Mouse (Mus musculus) forebrain, embryonic 16.5 days (tissue): Measurements from ENCODE around the gene Actl11. TPM values are rescaled to one million over a fixed set of nuclear protein-coding genes. Genes with fewer than 3 reads are reported as not detected.

Experiments
- ATAC-seq: fragments of 200-750 bp; cut with Nextera tagmentation; 2 replicates; pipeline ENCODE4 v1.8.0; 2017; ENCODE audit warnings: mild to moderate bottlenecking, moderate library complexity
- H3K27ac ChIP-seq: fragments of 300-500 bp; sonication (generic); 2 replicates; pipeline ENCODE4 v1.5.1; 2014; ENCODE audit warnings: low read length, control low read depth
- H3K27me3 ChIP-seq: fragments of 300-500 bp; sonication (generic); replicated peaks from 2 replicates; pipeline ENCODE4 v1.6.1; 2014; ENCODE audit warnings: low read length; ENCODE audit not compliant: control insufficient read depth, insufficient read depth
- H3K36me3 ChIP-seq: fragments of 300-500 bp; sonication (generic); 2 replicates; pipeline ENCODE4 v1.6.1; 2014; ENCODE audit not compliant: control insufficient read depth, insufficient read depth
- H3K4me1 ChIP-seq: fragments of 300-500 bp; sonication (generic); replicated peaks from 2 replicates; pipeline ENCODE4 v1.6.1; 2014; ENCODE audit warnings: low read length; ENCODE audit not compliant: control insufficient read depth, insufficient read depth
- H3K4me2 ChIP-seq: fragments of 300-500 bp; sonication (generic); 2 replicates; pipeline ENCODE4 v1.6.1; 2014; ENCODE audit warnings: mild to moderate bottlenecking, low read length, control low read depth
- H3K4me3 ChIP-seq: fragments of 300-500 bp; sonication (generic); replicated peaks from 2 replicates; pipeline ENCODE4 v1.5.1; 2014; ENCODE audit warnings: mild to moderate bottlenecking, low read length, control low read depth
- H3K9ac ChIP-seq: fragments of 300-500 bp; sonication (generic); replicated peaks from 2 replicates; pipeline ENCODE4 v1.6.1; 2014; ENCODE audit warnings: low read depth, low read length, control low read depth
- H3K9me3 ChIP-seq: fragments of 300-500 bp; sonication (generic); 2 replicates; pipeline ENCODE4 v1.6.1; 2016; ENCODE audit warnings: low read length; ENCODE audit not compliant: control insufficient read depth
- WGBS: fragments of 180-500 bp; shearing (Covaris S2); extraction: QIAGEN DNeasy Blood & Tissue Kit; methylation state at CpG from one replicate; pipeline ENCODE4 v1.1.7; 2014; 5-methylcytosine and 5-hydroxymethylcytosine counted together
- polyA plus RNA-seq: library from polyadenylated mRNA; unstranded; fragments of >200 nt; fragmentation: Nextera tagmentation; extraction: Ambion mirVana; gene quantifications from 2 replicates; pipeline ENCODE4 v1.2.1, GENCODE M21; 2015

The Actl11 gene
- polyA plus RNA-seq, 1 experiment from 2014 or later = not detected

DNA sequence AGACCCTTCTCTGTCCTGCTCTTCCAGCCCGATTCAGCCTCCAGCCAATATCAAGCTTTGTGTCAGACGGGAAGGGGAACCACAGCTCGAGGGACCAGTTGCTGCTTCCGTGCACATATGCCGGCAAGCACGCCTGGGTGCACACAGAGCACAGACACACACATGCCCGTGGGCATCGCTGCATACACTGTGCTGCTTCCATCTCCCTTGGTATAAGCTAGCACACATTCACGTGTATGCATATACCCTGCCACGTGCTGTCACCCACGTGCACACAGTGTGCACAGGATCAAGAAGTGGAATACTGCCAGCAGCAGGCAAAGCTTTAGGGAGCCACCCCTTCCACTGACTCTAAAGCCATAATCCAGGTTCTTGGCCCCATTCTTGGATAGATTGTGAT lies 5.9 kb downstream of the Actl11 start:
- H3K27ac ChIP-seq = no peak overlapping the region
- H3K27me3 ChIP-seq = no peaks in the 10 kb centered on the region; the same call in 1 of the 2 replicates
- no peak overlapping the region for H3K9ac ChIP-seq
- peaks cover 22% of the 10 kb centered on the region for H3K4me1 ChIP-seq
- H3K9me3 ChIP-seq = no peaks in the 10 kb centered on the region
- ATAC-seq = no peak
- H3K4me3 ChIP-seq = no peak overlapping the region
- H3K4me2 ChIP-seq = no peak overlapping the region
- H3K36me3 ChIP-seq = no peaks in the 10 kb centered on the region
- WGBS = 83% methylated on average over 11 of the region's 11 CpGs

DNA sequence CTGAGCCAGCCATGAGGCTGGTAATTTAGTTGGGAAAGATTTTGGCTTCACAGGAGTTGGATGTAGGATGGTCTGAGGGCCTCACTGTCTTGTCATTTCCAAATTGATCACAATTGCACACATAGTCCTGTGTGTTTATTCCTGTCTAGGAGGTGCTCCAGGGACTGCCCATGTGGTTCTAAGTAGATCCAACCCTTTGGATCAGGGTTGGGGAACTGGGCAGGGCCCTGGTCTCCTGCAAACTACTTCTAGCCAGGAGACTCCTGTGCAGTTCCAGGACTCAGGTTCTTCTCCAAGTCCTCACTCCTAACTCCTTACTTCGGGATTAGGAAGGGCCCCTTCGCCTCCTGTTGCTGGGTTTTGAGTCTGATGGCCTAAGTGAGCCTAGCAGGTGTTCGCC lies 7.1 kb downstream of the Actl11 start, which contains the start of gene Camkv:
TSS of gene Camkv (plus strand) at position 301 of the 400 bp plus-strand sequence.
- Histone ChIP-seq H3K9ac (peak within 1 kb of the TSS; percentile 69), H3K27ac (0 out of 2 replicates have a peak within 1 kb of the TSS, but pooled peaks have one; percentile 20)

DNA sequence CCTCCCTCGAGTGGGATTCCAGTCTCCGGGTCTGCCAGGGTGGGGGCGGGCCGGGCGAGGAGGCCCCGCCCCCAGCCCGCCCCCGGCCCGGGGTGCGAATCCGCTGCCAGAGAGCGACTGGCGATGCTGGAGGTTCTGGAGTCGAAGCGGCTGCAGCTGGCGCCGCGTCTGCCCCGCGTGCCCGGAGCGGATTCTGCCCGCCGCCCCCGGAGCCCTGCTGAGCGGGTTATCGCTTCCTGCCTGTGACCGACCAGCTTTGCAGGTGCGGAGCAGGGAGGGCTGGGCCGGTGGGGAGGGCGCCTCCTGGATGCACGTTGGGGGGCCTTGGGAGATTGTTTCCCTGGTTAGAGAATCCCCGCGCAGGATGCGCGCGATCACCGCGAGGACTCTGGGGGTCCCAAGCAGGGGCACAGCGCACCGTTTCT lies 7.5 kb downstream of the Actl11 start:
- Histone ChIP-seq H3K4me3 (peak overlapping the region; percentile 64), H3K27ac (0 out of 2 replicates have a peak overlapping the region, but pooled peaks have one; percentile 20), H3K9ac (peak overlapping the region; percentile 69), H3K4me1 (peaks cover 22% of the 10 kb centered on the region), H3K4me2 (peak overlapping the region; percentile 86), H3K27me3 (no peaks in the 10 kb centered on the region; the same call in 1 of the 2 replicates), H3K36me3 (no peaks in the 10 kb centered on the region), H3K9me3 (no peaks in the 10 kb centered on the region)
- peak; percentile 44 for ATAC-seq
- under 1% methylated on average over 41 of the region's 41 CpGs for WGBS

More for the DNA sequence above, 7.1 kb downstream of the Actl11 start, which contains the start of gene Camkv:
- Histone ChIP-seq H3K4me3 (peak within 1 kb of the TSS; percentile 64), H3K4me2 (peak within 1 kb of the TSS; percentile 86), H3K4me1 (peaks cover 22% of the 10 kb centered on the region), H3K27me3 (no peaks in the 10 kb centered on the region; the same call in 1 of the 2 replicates), H3K9me3 (no peaks in the 10 kb centered on the region), H3K36me3 (no peaks in the 10 kb centered on the region)
- WGBS = 12% methylated on average over 3 of the region's 3 CpGs
- 0 out of 2 replicates have a peak, but pooled peaks have one; percentile 3 for ATAC-seq

DNA sequence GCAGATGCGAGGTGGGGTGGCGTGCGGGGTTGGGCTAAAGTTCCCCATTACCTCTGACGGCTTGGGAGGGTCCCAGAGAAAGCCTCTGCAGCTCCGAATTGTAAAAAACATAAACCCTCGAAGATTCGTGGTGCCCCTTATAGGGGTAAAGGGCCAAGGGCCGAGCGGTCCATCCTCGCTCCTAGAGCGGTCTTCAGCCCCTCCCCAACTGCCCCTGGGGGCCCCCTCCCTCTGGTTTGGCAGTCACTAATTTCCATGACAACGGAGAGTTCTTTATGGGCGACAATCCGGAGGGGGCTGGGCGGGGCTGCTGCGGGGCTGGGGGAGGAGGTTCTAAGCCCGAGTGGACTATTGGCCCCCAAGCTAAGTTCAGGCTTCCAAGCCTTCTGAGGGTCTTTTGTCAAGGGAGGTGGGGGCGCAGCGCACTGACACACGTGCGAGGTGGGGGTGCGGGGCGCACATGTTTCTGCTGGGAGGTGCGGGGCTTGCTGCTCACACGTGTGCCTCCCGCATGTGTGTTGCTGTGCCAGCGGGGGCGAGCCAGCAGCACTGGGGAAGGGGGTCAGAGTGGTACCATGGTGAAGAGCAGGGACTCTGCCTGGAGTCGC lies 8.1 kb downstream of the Actl11 start:
- H3K9ac ChIP-seq = peak overlapping the region; percentile 69
- WGBS = under 1% methylated on average over 29 of the region's 29 CpGs
- no peak overlapping the region for H3K27ac ChIP-seq
- H3K4me1 ChIP-seq = peaks cover 22% of the 10 kb centered on the region
- no peaks in the 10 kb centered on the region for H3K9me3 ChIP-seq
- H3K27me3 ChIP-seq = no peaks in the 10 kb centered on the region; the same call in 1 of the 2 replicates
- peak overlapping the region; percentile 64 for H3K4me3 ChIP-seq
- H3K4me2 ChIP-seq = peak overlapping the region; percentile 86
- peak; percentile 51 for ATAC-seq
- no peaks in the 10 kb centered on the region for H3K36me3 ChIP-seq

DNA sequence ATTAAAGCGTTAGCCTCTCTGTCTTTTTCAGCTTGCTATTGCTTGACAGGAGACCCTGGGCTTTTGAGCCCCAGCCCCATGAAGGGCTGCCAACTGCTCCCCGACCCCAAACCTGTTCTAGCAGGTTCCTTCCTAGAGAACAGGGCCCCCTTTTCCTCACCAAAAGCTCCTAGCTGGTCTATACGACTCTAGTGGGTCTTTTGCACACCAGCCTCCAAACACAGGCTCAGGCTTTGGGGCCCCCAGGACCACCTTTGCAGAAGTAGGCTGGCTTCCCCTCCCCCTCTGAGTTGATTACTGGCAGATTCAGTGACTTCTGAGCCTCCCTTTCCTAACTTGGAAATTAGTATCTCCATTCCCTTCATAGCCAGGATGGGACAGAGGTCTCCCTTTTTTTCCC lies 8.6 kb downstream of the Actl11 start:
- H3K4me3 ChIP-seq = peak overlapping the region; percentile 64
- ATAC-seq = no peak

DNA sequence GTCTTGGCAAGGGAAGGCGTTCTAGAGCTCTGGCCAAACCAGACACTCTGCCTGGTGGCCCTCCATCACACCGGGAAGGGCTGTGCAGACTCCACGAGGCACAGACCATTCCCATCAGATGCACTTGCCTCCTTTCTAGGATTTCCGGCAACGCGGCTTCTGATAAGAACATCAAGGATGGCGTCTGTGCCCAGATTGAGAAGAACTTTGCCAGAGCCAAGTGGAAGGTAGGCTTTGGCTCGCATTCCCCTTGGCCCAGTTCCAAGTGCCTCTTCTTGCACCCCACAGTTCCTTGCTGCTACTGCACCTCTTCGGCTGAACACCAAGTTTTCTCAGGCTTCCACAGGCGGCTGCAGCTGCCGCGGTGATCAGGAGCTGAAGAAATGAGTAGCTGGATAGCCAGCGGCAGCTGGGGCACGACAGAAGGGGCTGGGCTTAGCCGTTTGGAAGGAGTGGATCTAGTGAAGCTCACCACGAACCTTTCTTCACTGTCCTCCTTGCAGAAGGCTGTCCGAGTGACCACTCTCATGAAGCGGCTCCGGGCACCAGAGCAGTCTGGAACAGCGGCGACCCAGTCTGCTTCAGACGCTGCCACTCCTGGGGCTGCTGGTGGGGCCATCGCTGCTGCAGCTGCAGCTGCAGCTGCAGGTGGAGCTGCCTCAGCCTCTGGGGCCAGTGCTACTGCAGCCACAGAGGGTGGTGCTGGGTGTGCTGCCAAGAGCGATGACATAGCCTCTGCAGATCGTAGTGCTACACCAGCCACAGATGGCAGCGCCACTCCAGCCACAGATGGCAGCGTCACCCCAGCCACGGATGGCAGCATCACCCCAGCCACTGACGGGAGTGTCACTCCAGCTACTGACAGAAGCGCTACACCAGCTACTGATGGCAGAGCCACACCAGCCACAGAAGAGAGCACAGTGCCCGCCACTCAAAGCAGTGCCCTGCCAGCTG lies 19.2 kb downstream of the Actl11 start:
- H3K27me3 ChIP-seq = no peaks in the 10 kb centered on the region
- no peak overlapping the region for H3K9ac ChIP-seq
- no peaks in the 10 kb centered on the region for H3K9me3 ChIP-seq
- 89% methylated on average over 31 of the region's 31 CpGs for WGBS
- H3K4me2 ChIP-seq = no peak overlapping the region
- H3K4me1 ChIP-seq = peaks cover 15% of the 10 kb centered on the region
- no peak for ATAC-seq
- H3K27ac ChIP-seq = no peak overlapping the region
- H3K36me3 ChIP-seq = no peaks in the 10 kb centered on the region
- H3K4me3 ChIP-seq = no peak overlapping the region

More for the DNA sequence above, 8.6 kb downstream of the Actl11 start:
- peaks cover 22% of the 10 kb centered on the region for H3K4me1 ChIP-seq
- H3K27ac ChIP-seq = no peak overlapping the region
- peak overlapping the region; percentile 69 for H3K9ac ChIP-seq
- no peaks in the 10 kb centered on the region for H3K36me3 ChIP-seq
- H3K27me3 ChIP-seq = no peaks in the 10 kb centered on the region; the same call in 1 of the 2 replicates
- 11% methylated on average over 3 of the region's 3 CpGs for WGBS
- H3K4me2 ChIP-seq = peak overlapping the region; percentile 86
- no peaks in the 10 kb centered on the region for H3K9me3 ChIP-seq

DNA sequence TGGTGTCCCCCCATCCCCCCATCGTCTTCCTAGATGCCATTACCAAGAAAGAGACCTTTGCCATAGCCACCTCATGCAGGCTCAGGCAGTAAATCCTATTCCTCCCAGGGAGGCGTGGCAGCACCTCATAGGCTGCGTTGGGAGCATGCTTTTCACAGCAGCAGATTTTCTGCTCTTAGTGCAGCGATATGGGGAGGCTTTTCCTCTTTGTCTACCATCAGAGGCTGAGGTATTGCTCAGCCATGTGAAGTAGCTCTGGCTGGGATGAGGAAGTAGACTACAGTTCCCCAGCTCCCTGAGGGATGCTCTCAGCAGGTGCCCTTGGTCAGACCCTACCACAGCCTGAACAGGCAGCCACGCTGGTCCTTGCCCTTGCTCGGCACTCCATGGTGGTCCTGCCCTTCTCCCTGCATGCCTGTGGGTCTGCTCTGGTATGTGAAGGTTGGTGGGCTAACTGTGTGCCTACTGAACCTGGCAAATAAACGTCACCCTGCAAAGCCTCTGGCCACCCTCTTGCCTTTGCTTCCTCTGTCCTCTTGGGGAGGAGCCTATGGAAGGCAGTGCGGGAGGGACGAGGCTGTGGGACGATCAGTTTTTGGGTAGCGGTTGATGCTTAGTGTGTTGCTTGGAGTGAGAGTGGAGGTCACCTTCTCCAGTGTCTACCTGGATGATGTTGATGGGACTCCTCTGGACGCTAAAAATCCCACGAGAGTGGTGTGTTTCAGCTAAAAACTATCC lies 21.1 kb downstream of the Actl11 start:
- 83% methylated on average over 13 of the region's 13 CpGs for WGBS
- H3K4me3 ChIP-seq = no peak overlapping the region
- H3K4me2 ChIP-seq = no peak overlapping the region
- ATAC-seq = no peak
- H3K27me3 ChIP-seq = no peaks in the 10 kb centered on the region
- no peak overlapping the region for H3K9ac ChIP-seq
- no peaks in the 10 kb centered on the region for H3K36me3 ChIP-seq
- H3K27ac ChIP-seq = no peak overlapping the region
- no peaks in the 10 kb centered on the region for H3K9me3 ChIP-seq
- H3K4me1 ChIP-seq = peaks cover 15% of the 10 kb centered on the region

DNA sequence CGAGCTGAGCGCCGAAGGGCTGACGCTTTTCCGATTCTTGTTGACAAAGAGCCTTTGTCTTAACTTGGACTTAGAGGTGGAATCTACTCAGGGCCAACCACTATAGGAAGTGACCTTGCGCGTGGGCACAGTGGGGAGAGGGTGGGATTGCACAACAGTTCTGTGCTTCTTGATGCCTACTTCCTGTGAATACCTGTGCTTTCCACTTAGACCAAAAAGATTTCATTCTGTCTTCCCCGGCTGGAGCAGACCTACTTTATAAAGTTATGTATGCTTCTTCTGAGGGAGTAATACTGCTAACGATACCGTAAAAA lies 21.6 kb downstream of the Actl11 start, which contains the start of gene Traip:
TSS of gene Traip (plus strand) at position 215 of the 314 bp plus-strand sequence.
- no peak for ATAC-seq
- Histone ChIP-seq H3K4me1 (peaks cover 15% of the 10 kb centered on the region), H3K27ac (peak within 1 kb of the TSS; percentile 85), H3K4me2 (peak within 1 kb of the TSS; percentile 66), H3K4me3 (peak within 1 kb of the TSS; percentile 70), H3K9ac (peak within 1 kb of the TSS; percentile 76), H3K27me3 (no peaks in the 10 kb centered on the region), H3K9me3 (no peaks in the 10 kb centered on the region), H3K36me3 (no peaks in the 10 kb centered on the region)
- WGBS = 92% methylated on average over 10 of the region's 10 CpGs
